ENCODE assay signal across 33 mouse cellular contexts in the genomic region with DNA sequence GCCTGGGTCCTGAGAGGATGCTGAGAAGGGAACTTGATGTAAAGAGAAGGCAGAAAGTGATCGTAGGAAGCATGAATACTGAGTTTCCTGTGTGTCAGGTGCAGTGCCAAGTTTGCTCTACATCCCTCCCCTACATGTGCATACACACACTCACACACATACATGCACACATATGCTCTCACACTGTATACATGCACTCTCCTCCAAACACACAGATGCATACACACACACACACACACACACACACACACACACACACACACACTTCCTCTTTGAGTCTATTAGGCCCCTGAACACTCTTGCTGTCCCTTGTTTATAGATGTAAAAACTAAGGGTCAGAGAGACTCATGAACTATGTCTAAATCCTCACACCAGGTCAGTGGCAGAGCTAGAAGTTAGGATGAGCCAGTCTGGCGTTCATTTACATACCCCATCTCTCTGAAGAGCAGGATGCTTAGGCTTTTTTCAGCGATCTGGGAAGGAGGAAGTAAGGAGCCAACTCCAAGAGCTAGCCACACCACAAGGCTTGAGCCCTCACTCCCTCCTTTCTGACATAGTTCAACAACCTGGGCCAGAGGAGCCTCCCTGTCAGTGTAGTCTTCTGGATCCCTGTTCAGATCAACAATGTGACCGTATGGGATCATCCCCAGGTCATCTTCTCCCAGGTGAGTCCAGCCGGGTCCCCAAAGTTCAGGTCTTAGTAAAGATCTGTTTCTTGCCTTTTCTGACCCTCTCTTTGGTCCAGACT. TPM values are rescaled to one million over a fixed set of nuclear protein-coding genes. Genes with fewer than 3 reads are reported as not detected.
DNase-seq lines count a peak whose midpoint lies in the region; ATAC-seq lines count a peak whose summit lies in the region.
"Had no signal": no experiment of that assay in that cellular context is flagged by ENCODE, and none has a peak within 500 bp of the region (broad histone marks: within the 10 kb centered on the region; RNA-seq: fewer than 3 reads in every experiment).

No protein-coding gene starts in this region.

- H3K27me3 ChIP-seq in midbrain, embryonic 16.5 days (ENCODE audit: control insufficient read depth, insufficient read depth, low read depth, low read length) = no peaks in the 10 kb centered on the region
- H3K27me3 ChIP-seq: embryonic facial prominence, embryonic 15.5 days; forebrain, embryonic 15.5 days; hindbrain, embryonic 13.5 days; intestine, embryonic 15.5 days; kidney, embryonic 15.5 days; limb, embryonic 13.5 days; liver, embryonic 13.5 days had no signal

- no peak overlapping the region for H3K27ac ChIP-seq in midbrain, embryonic 16.5 days (ENCODE audit: low read length)
- H3K27ac ChIP-seq: embryonic facial prominence, embryonic 15.5 days; forebrain, embryonic 15.5 days; hindbrain, embryonic 13.5 days; intestine, embryonic 15.5 days; kidney, embryonic 15.5 days; limb, embryonic 13.5 days; liver, embryonic 13.5 days had no signal

- H3K36me3 ChIP-seq in midbrain, embryonic 16.5 days (ENCODE audit: control insufficient read depth, insufficient read depth, low read length) = no peaks in the 10 kb centered on the region
- H3K36me3 ChIP-seq: embryonic facial prominence, embryonic 15.5 days; forebrain, embryonic 15.5 days; G1E; hindbrain, embryonic 13.5 days; intestine, embryonic 15.5 days; kidney, embryonic 15.5 days; limb, embryonic 13.5 days; liver, embryonic 13.5 days had no signal

- H3K4me2 ChIP-seq in midbrain, embryonic 16.5 days (ENCODE audit: low read length) = no peak overlapping the region
- H3K4me2 ChIP-seq: embryonic facial prominence, embryonic 15.5 days; forebrain, embryonic 15.5 days; hindbrain, embryonic 13.5 days; intestine, embryonic 15.5 days; kidney, embryonic 15.5 days; limb, embryonic 13.5 days; liver, embryonic 13.5 days; lung, embryonic 14.5 days; midbrain, embryonic 11.5 days had no signal

- no peaks in the 10 kb centered on the region for H3K9me3 ChIP-seq in midbrain, embryonic 16.5 days (replicated peaks; ENCODE audit: control insufficient read depth, low read length, poor library complexity, severe bottlenecking)
- H3K9me3 ChIP-seq: embryonic facial prominence, embryonic 15.5 days; forebrain, embryonic 15.5 days; G1E; hindbrain, embryonic 13.5 days; intestine, embryonic 15.5 days; kidney, embryonic 15.5 days; limb, embryonic 13.5 days; liver, embryonic 13.5 days had no signal

- no peaks in the 10 kb centered on the region for H3K4me1 ChIP-seq in midbrain, embryonic 16.5 days (ENCODE audit: control insufficient read depth, insufficient read depth, low read length)
- H3K4me1 ChIP-seq: embryonic facial prominence, embryonic 15.5 days; forebrain, embryonic 15.5 days; hindbrain, embryonic 13.5 days; intestine, embryonic 15.5 days; kidney, embryonic 15.5 days; limb, embryonic 13.5 days; liver, embryonic 13.5 days had no signal

- WGBS in midbrain, embryonic 16.5 days = 87% methylated on average over 5 of the region's 5 CpGs

- no peak overlapping the region for H3K9ac ChIP-seq in midbrain, embryonic 16.5 days (ENCODE audit: low read depth, low read length)
- H3K9ac ChIP-seq: embryonic facial prominence, embryonic 15.5 days; forebrain, embryonic 15.5 days; hindbrain, embryonic 13.5 days; intestine, embryonic 15.5 days; kidney, embryonic 15.5 days; limb, embryonic 13.5 days; liver, embryonic 13.5 days; lung, embryonic 14.5 days had no signal

- H3K4me3 ChIP-seq in midbrain, embryonic 16.5 days (ENCODE audit: low read depth, low read length) = no peak overlapping the region
- H3K4me3 ChIP-seq: embryonic facial prominence, embryonic 15.5 days; forebrain, embryonic 15.5 days; hindbrain, embryonic 13.5 days; intestine, embryonic 15.5 days; kidney, embryonic 15.5 days; limb, embryonic 13.5 days; liver, embryonic 13.5 days had no signal

- DNase-seq in heart, adult 11 months = peak; percentile 52
- no peak for DNase-seq in heart, adult 9 months (ENCODE audit: low spot score in 2 of 2)
- DNase-seq in right cerebral cortex, postnatal 10 days (ENCODE audit: low spot score in 2 of 2) = peak; percentile 4 to 13
- DNase-seq in right cerebral cortex, postnatal 14 days = no peak
- DNase-seq in naive thymus-derived CD4-positive, alpha-beta T cell, adult 2 months (ENCODE audit: low read depth) = peak; percentile 72
- DNase-seq in ovary, postnatal 36 days (ENCODE audit: low spot score) = no peak
- DNase-seq: adrenal gland, adult 8-10 months; cerebellum, adult 8-10 months; cerebellum, postnatal 36 days; kidney, postnatal 36 days; liver, embryonic 13.5 days; lung, embryonic 14.5 days; lung, postnatal 4 days had no signal

- peak; percentile 65 for ATAC-seq in common myeloid progenitor, adult 5-6 weeks (replicated peaks; ENCODE audit: low read depth, poor library complexity, severe bottlenecking)
- no peak for ATAC-seq in midbrain, embryonic 16.5 days
- ATAC-seq: activated CD4-positive, CD25-positive, alpha-beta regulatory T cell, adult 4 months; forebrain, embryonic 15.5 days; intestine, embryonic 15.5 days had no signal

RNA-seq across cellular contexts. Expression of gene Itgax, which starts 14.0 kb away (rescaled TPM):
- 3.0 and 4.1 TPM in 2 replicates for total RNA-seq in common myeloid progenitor, adult 5-6 weeks (2017)
- polyA plus RNA-seq in midbrain, embryonic 16.5 days (2015; fragmentation: Nextera tagmentation; extraction: Ambion mirVana) = 0.09 and 0.21 TPM in 2 replicates
- polyA plus RNA-seq: activated CD4-positive, CD25-positive, alpha-beta regulatory T cell, adult 4 months; forebrain, embryonic 15.5 days; G1E; hindbrain, embryonic 13.5 days; limb, embryonic 13.5 days; neural tube, embryonic 11.5 days had no signal

RNA-seq across cellular contexts. Expression of gene Itgad, which starts 38.8 kb away (rescaled TPM):
- 0.34 TPM in 1 of 2 replicates, not detected in the other for total RNA-seq in common myeloid progenitor, adult 5-6 weeks (2017)
- polyA plus RNA-seq in midbrain, embryonic 16.5 days (2015; fragmentation: Nextera tagmentation; extraction: Ambion mirVana) = not detected in 2 replicates
- total RNA-seq: CH12.LX; G1E; heart, postnatal 25 days; left cerebral cortex, adult 18-20 months had no signal
- polyA plus RNA-seq: embryonic facial prominence, embryonic 15.5 days; forebrain, embryonic 15.5 days; hindbrain, embryonic 13.5 days; intestine, embryonic 15.5 days; kidney, embryonic 15.5 days; limb, embryonic 13.5 days; liver, embryonic 13.5 days; lung, embryonic 14.5 days; midbrain, embryonic 11.5 days; neural tube, embryonic 11.5 days had no signal

RNA-seq across cellular contexts. Expression of gene Gm49368, which starts 52.9 kb away (rescaled TPM):
- total RNA-seq in common myeloid progenitor, adult 5-6 weeks (2017) = not detected in 2 replicates
- polyA plus RNA-seq in midbrain, embryonic 16.5 days (2015; fragmentation: Nextera tagmentation; extraction: Ambion mirVana) = not detected in 2 replicates
- total RNA-seq: CH12.LX; G1E; gastrocnemius, adult 8-10 months; heart, postnatal 25 days; left cerebral cortex, adult 18-20 months; left cerebral cortex, postnatal 25 days had no signal
- polyA plus RNA-seq: embryonic facial prominence, embryonic 15.5 days; forebrain, embryonic 15.5 days; G1E; gonadal fat pad, adult 2 months; heart, embryonic 14.5 days; hindbrain, embryonic 13.5 days; intestine, embryonic 15.5 days; kidney, embryonic 15.5 days; limb, embryonic 13.5 days; liver, embryonic 13.5 days; lung, embryonic 14.5 days; midbrain, embryonic 11.5 days; neural tube, embryonic 11.5 days; thymus, postnatal 0 days had no signal

RNA-seq across cellular contexts. Expression of gene Itgam, which starts 52.9 kb away (rescaled TPM):
- 10.8 and 12.8 TPM in 2 replicates for total RNA-seq in common myeloid progenitor, adult 5-6 weeks (2017)
- polyA plus RNA-seq in midbrain, embryonic 16.5 days (2015; fragmentation: Nextera tagmentation; extraction: Ambion mirVana) = 0.83 and 0.90 TPM in 2 replicates

Comparison
In these comparisons a context has a peak if more than half of its experiments do, and no peak if none do; other contexts are left out.
1. DNase-seq: peak in heart, adult 11 months (single experiment), right cerebral cortex, postnatal 10 days (2 of 2) and naive thymus-derived CD4-positive, alpha-beta T cell, adult 2 months (single experiment); none in heart, adult 9 months (0 of 2), right cerebral cortex, postnatal 14 days (single experiment) and ovary, postnatal 36 days (single experiment).